Mouse (Mus musculus): ENCODE measurements around the gene Ralgps1.

- TF ChIP-seq POLR2A (IDR thresholded peaks at IDR 0.05; ENCODE audit: borderline replicate concordance, extremely low read depth, low read depth, low read length), result no peak
- no peak for TF ChIP-seq CTCF (IDR thresholded peaks at IDR 0.05; ENCODE audit: insufficient read depth, low read length)
These were observed 19.8 kb downstream of the Ralgps1 start for GRCm38 (mm10) chr2:33351449-33351848.

Measured in lung, adult 2 months (tissue).